Mouse (Mus musculus) urinary bladder, adult 18-20 months (tissue): ENCODE measurements at regions not wholly inside any gene's neighbourhood (a gene's known extent, or its start where the extent isn't known, plus 50 kb on each side); places are given as distances from the start of the nearest gene placed in this dataset.

Experiments used
- DNase-seq, 2 experiments: peaks; one replicate each; pipeline ENCODE4 v3.0.0; 2022; ENCODE audit warnings: low spot score in 2 of 2, mixed read lengths in 2 of 2

- DNase-seq: no peak
These were observed 155.6 kb upstream of the Irx6 start for GRCm38 (mm10) chr8:92518486-92518885.

- no peak for DNase-seq
These were observed 151.6 kb upstream of the Irx6 start for GRCm38 (mm10) chr8:92522519-92522918.

- no peak for DNase-seq
These were observed 144.3 kb upstream of the Irx6 start for GRCm38 (mm10) chr8:92529756-92530155.

GRCm38 (mm10) chr8:92540636-92541035 lies 133.5 kb upstream of the Irx6 start:
- no peak for DNase-seq

- DNase-seq: no peak
These were observed 128.6 kb upstream of the Irx6 start for GRCm38 (mm10) chr8:92545347-92546059.

GRCm38 (mm10) chr8:92555140-92555539 lies 118.9 kb upstream of the Irx6 start:
- DNase-seq: no peak

- no peak for DNase-seq
These were observed 118.5 kb upstream of the Irx6 start for GRCm38 (mm10) chr8:92555631-92556030.

GRCm38 (mm10) chr8:92562471-92562870 lies 111.6 kb upstream of the Irx6 start:
- DNase-seq: no peak

GRCm38 (mm10) chr8:92562962-92563361 lies 111.1 kb upstream of the Irx6 start:
- no peak for DNase-seq

GRCm38 (mm10) chr8:92569650-92570049 lies 104.4 kb upstream of the Irx6 start:
- DNase-seq: no peak

GRCm38 (mm10) chr8:92579446-92579845 lies 94.6 kb upstream of the Irx6 start:
- DNase-seq: no peak

GRCm38 (mm10) chr8:92581051-92581450 lies 93.0 kb upstream of the Irx6 start:
- no peak for DNase-seq

- DNase-seq: no peak
These were observed 73.3 kb upstream of the Irx6 start for GRCm38 (mm10) chr8:92600766-92601165.

- DNase-seq: no peak
These were observed 71.1 kb upstream of the Irx6 start for GRCm38 (mm10) chr8:92602973-92603372.

GRCm38 (mm10) chr8:92605631-92606030 lies 68.5 kb upstream of the Irx6 start:
- no peak for DNase-seq

GRCm38 (mm10) chr8:92607604-92608003 lies 66.5 kb upstream of the Irx6 start:
- DNase-seq: no peak

- DNase-seq: no peak
These were observed 64.2 kb upstream of the Irx6 start for GRCm38 (mm10) chr8:92609908-92610307.

GRCm38 (mm10) chr8:92610487-92611059 lies 63.5 kb upstream of the Irx6 start:
- DNase-seq: no peak

GRCm38 (mm10) chr8:92613486-92613885 lies 60.6 kb upstream of the Irx6 start:
- no peak for DNase-seq

GRCm38 (mm10) chr8:92616341-92617115 lies 57.6 kb upstream of the Irx6 start:
- DNase-seq: no peak

- no peak for DNase-seq
These were observed 55.8 kb upstream of the Irx6 start for GRCm38 (mm10) chr8:92618281-92618680.
